Mouse (Mus musculus) heart, embryonic 12.5 days (tissue): Measurements from ENCODE around the gene Slc6a15. TPM values are rescaled to one million over a fixed set of nuclear protein-coding genes. Genes with fewer than 3 reads are reported as not detected.
A peak's percentile ranks its signal among the peaks of the same experiment; 100 is the strongest.

Source experiments
- ATAC-seq: fragments of 200-750 bp; cut with Nextera tagmentation; 2 replicates; pipeline ENCODE4 v1.8.0; 2017; ENCODE audit warnings: moderate TSS enrichment, moderate library complexity; ENCODE audit not compliant: insufficient number of reproducible peaks, low FRiP score
- H3K27ac ChIP-seq: fragments of 300-500 bp; sonication (generic); 2 replicates; pipeline ENCODE4 v1.5.1; 2016; ENCODE audit warnings: mild to moderate bottlenecking, moderate library complexity; ENCODE audit not compliant: poor library complexity, severe bottlenecking
- H3K27me3 ChIP-seq: fragments of 300-500 bp; sonication (generic); replicated peaks from 2 replicates; pipeline ENCODE4 v1.6.1; 2016; ENCODE audit warnings: mild to moderate bottlenecking, moderate library complexity
- H3K36me3 ChIP-seq: fragments of 300-500 bp; sonication (generic); 2 replicates; pipeline ENCODE4 v1.6.1; 2016; ENCODE audit warnings: mild to moderate bottlenecking, moderate library complexity
- H3K4me1 ChIP-seq: fragments of 300-500 bp; sonication (generic); replicated peaks from 2 replicates; pipeline ENCODE4 v1.6.1; 2016; ENCODE audit warnings: mild to moderate bottlenecking
- H3K4me2 ChIP-seq: fragments of 300-500 bp; sonication (generic); 2 replicates; pipeline ENCODE4 v1.6.1; 2016; ENCODE audit warnings: mild to moderate bottlenecking, moderate library complexity
- H3K4me3 ChIP-seq: fragments of 300-500 bp; sonication (generic); 2 replicates; pipeline ENCODE4 v1.5.1; 2016; ENCODE audit warnings: mild to moderate bottlenecking
- H3K9ac ChIP-seq: fragments of 300-500 bp; sonication (generic); 2 replicates; pipeline ENCODE4 v1.6.1; 2016; ENCODE audit warnings: mild to moderate bottlenecking, moderate library complexity
- H3K9me3 ChIP-seq: fragments of 300-500 bp; sonication (generic); replicated peaks from 2 replicates; pipeline ENCODE4 v1.6.1; 2016; ENCODE audit warnings: mild to moderate bottlenecking, moderate library complexity
- WGBS: fragments of 180-500 bp; shearing (Covaris S2); methylation state at CpG from one replicate; pipeline ENCODE4 v1.1.7; 2016; 5-methylcytosine and 5-hydroxymethylcytosine counted together
- polyA plus RNA-seq: library from polyadenylated mRNA; unstranded; fragments of >200 nt; fragmentation: Nextera tagmentation; extraction: Ambion mirVana; gene quantifications from 2 replicates; pipeline ENCODE4 v1.2.1, GENCODE M21; 2016

Gene Slc6a15
- polyA plus RNA-seq, 1 experiment from 2014 or later = 1.1 TPM

GRCm38 (mm10) chr10:103443070-103443469 is 75.5 kb downstream of the Slc6a15 start:
- Histone ChIP-seq H3K27me3 (no peaks in the 10 kb centered on the region), H3K4me3 (no peak overlapping the region), H3K9ac (no peak overlapping the region), H3K9me3 (no peaks in the 10 kb centered on the region), H3K4me1 (no peaks in the 10 kb centered on the region), H3K36me3 (no peaks in the 10 kb centered on the region), H3K4me2 (no peak overlapping the region), H3K27ac (no peak overlapping the region)
- 35% methylated on average over 3 of the region's 3 CpGs for WGBS
- peak; percentile 51; the same call in 1 of the 2 replicates for ATAC-seq

GRCm38 (mm10) chr10:103448340-103448739 is 80.8 kb downstream of the Slc6a15 start:
- no peak for ATAC-seq
- Histone ChIP-seq H3K27me3 (no peaks in the 10 kb centered on the region), H3K9ac (no peak overlapping the region), H3K27ac (no peak overlapping the region), H3K4me3 (no peak overlapping the region), H3K9me3 (no peaks in the 10 kb centered on the region), H3K36me3 (no peaks in the 10 kb centered on the region), H3K4me2 (no peak overlapping the region), H3K4me1 (no peaks in the 10 kb centered on the region)
- 57% methylated on average over 2 of the region's 2 CpGs for WGBS

DNA sequence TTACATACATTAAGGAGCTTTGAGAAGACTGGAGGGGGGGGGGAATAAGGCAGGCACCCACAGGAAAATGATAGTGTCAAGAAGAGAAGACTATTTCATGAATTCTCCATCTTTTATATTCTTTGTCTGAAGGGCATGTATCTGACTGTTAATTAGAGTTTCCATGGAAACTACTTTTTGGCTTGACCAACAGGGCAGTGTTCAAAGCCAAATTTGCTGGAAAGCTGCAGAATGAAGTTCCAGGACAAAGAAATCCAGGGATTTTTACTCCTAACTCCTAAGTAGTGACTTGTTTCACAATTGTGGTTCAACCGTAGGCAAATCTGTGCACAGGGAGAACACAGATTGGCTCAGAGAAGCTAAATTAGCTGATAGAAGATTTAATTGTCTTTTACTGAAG is 90.3 kb downstream of the Slc6a15 start:
- H3K4me1 ChIP-seq = no peaks in the 10 kb centered on the region
- ATAC-seq = no peak
- no peak overlapping the region for H3K27ac ChIP-seq
- no peaks in the 10 kb centered on the region for H3K27me3 ChIP-seq
- WGBS = 90% methylated on average over 1 of the region's 1 CpGs
- no peaks in the 10 kb centered on the region for H3K9me3 ChIP-seq
- H3K36me3 ChIP-seq = no peaks in the 10 kb centered on the region
- H3K4me3 ChIP-seq = no peak overlapping the region
- H3K9ac ChIP-seq = no peak overlapping the region
- H3K4me2 ChIP-seq = no peak overlapping the region

Other genes with a start within 250 kb of the Slc6a15 start
- gene Lrriq1, start 131.5 kb upstream of the Slc6a15 start, polyA plus RNA-seq = 0.09 TPM in 1 of 2 replicates, not detected in the other